Mouse (Mus musculus): ENCODE measurements at regions not wholly inside any gene's neighbourhood (a gene's known extent, or its start where the extent isn't known, plus 50 kb on each side); places are given as distances from the start of the nearest gene placed in this dataset.

- H3K27me3 ChIP-seq (replicated peaks; ENCODE audit: low read depth, poor library complexity, severe bottlenecking), result no peaks in the 10 kb centered on the region
- no peaks in the 10 kb centered on the region for H3K9me3 ChIP-seq
- no peak for DNase-seq (ENCODE audit: low spot score)
- H3K4me3 ChIP-seq, result no peak overlapping the region
- H3K4me1 ChIP-seq, result peaks cover 30% of the 10 kb centered on the region
- no peaks in the 10 kb centered on the region for H3K36me3 ChIP-seq (replicated peaks)
- no peak overlapping the region for H3K27ac ChIP-seq (replicated peaks)
- 77% methylated on average over 10 of the region's 10 CpGs for WGBS
These were observed 507.8 kb upstream of the Atp11b start for GRCm38 (mm10) chr3:35245946-35246665.

DNA sequence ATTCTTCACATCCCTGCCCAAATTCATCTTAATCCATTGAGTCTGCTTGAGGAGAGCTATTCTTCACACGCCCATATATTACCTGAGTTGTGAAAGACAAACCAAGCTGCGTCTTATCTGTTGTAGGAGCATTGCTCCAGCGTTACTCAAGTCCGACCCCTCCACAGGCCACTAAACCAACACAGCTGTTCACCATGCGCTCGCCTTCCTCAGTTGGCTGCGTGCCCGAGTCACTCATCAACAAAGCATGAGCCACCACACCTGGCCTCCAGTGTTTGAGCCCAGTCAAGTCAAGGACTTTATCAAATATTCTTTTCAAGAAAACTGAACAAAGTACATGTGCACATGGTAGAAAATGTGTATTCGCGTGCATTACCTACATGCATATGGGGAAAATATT lies 504.7 kb upstream of the Atp11b start:
- H3K36me3 ChIP-seq (replicated peaks), result no peaks in the 10 kb centered on the region
- H3K9me3 ChIP-seq, result no peaks in the 10 kb centered on the region
- DNase-seq (ENCODE audit: low spot score), result no peak
- H3K4me3 ChIP-seq, result no peak overlapping the region
- WGBS, result 78% methylated on average over 10 of the region's 10 CpGs
- H3K27ac ChIP-seq (replicated peaks), result no peak overlapping the region
- peaks cover 15% of the 10 kb centered on the region for H3K4me1 ChIP-seq
- H3K27me3 ChIP-seq (replicated peaks; ENCODE audit: low read depth, poor library complexity, severe bottlenecking), result no peaks in the 10 kb centered on the region

DNA sequence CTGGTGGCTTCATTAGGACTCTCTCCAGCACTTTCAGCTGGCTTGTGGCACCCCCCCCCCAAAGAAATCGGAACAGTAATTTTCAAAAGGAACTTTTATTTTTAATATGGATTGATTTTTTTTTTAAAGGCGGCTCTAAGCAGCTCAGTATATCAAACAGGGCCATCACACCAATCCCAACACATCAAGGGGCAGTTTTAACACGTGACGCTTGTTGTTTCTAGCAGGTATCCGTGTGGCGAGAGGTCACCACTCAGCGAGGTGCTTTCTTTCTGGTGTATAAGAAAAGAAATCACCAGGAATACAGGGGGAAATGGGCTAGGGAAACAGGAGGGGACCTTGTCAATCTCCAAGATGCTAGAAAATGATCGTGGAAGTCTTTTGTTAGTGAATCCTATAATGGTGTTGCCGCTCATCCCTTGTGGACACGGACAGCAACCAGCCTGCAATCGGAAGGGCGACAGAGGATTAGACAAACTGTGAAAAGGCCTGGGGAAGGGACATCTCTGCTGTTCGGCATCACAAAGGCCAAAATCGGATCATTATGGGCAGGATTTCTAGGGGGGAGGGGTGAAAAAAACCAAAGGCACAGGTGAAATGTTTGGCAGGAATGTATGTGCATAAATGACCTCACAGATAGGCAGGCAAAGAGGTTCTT lies 503.7 kb upstream of the Atp11b start:
- H3K4me1 ChIP-seq, result peaks cover 14% of the 10 kb centered on the region
- H3K36me3 ChIP-seq (replicated peaks), result no peaks in the 10 kb centered on the region
- H3K4me3 ChIP-seq, result no peak overlapping the region
- H3K9me3 ChIP-seq, result no peaks in the 10 kb centered on the region
- WGBS, result 71% methylated on average over 14 of the region's 14 CpGs
- H3K27ac ChIP-seq (replicated peaks), result no peak overlapping the region
- no peak for DNase-seq (ENCODE audit: low spot score)
- no peaks in the 10 kb centered on the region for H3K27me3 ChIP-seq (replicated peaks; ENCODE audit: low read depth, poor library complexity, severe bottlenecking)

DNA sequence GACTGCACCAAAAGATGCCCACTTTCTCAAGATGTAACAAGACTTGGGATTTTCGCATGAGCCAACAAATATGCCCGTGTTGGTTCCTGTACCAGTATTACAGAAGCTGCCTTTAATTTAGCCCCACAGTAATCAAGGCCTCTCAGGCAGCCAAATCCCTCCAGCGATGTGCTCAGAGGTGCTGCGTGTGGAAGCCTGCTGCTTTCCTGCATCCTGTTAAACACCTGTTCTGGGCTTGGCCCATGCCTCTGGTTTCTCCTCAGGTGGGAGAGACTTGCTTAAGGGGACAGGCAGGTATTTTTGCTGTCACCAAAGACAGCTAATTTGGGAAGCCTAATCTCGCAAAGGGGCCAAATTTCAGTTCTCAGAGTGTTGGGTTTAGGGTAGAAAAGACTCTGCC lies 500.0 kb upstream of the Atp11b start:
- Histone ChIP-seq H3K27me3 (replicated peaks; ENCODE audit: low read depth, poor library complexity, severe bottlenecking) (no peaks in the 10 kb centered on the region), H3K4me3 (no peak overlapping the region), H3K9me3 (no peaks in the 10 kb centered on the region), H3K36me3 (replicated peaks) (no peaks in the 10 kb centered on the region), H3K4me1 (peaks cover 4% of the 10 kb centered on the region; the same call in 1 of the 2 replicates), H3K27ac (replicated peaks) (no peak overlapping the region)
- 51% methylated on average over 5 of the region's 5 CpGs for WGBS
- no peak for DNase-seq (ENCODE audit: low spot score)

- H3K4me1 ChIP-seq, result no peaks in the 10 kb centered on the region
- WGBS, result 86% methylated on average over 6 of the region's 6 CpGs
These were observed 493.0 kb upstream of the Atp11b start for GRCm38 (mm10) chr3:35260936-35261335.

GRCm38 (mm10) chr3:35268949-35269348 lies 485.0 kb upstream of the Atp11b start:
- WGBS, result 65% methylated on average over 4 of the region's 4 CpGs

More at GRCm38 (mm10) chr3:35260936-35261335, 493.0 kb upstream of the Atp11b start:
- no peaks in the 10 kb centered on the region for H3K9me3 ChIP-seq
- no peaks in the 10 kb centered on the region for H3K27me3 ChIP-seq (replicated peaks; ENCODE audit: low read depth, poor library complexity, severe bottlenecking)
- no peak overlapping the region for H3K27ac ChIP-seq (replicated peaks)
- DNase-seq (ENCODE audit: low spot score), result no peak
- no peak overlapping the region for H3K4me3 ChIP-seq
- no peaks in the 10 kb centered on the region for H3K36me3 ChIP-seq (replicated peaks)

DNA sequence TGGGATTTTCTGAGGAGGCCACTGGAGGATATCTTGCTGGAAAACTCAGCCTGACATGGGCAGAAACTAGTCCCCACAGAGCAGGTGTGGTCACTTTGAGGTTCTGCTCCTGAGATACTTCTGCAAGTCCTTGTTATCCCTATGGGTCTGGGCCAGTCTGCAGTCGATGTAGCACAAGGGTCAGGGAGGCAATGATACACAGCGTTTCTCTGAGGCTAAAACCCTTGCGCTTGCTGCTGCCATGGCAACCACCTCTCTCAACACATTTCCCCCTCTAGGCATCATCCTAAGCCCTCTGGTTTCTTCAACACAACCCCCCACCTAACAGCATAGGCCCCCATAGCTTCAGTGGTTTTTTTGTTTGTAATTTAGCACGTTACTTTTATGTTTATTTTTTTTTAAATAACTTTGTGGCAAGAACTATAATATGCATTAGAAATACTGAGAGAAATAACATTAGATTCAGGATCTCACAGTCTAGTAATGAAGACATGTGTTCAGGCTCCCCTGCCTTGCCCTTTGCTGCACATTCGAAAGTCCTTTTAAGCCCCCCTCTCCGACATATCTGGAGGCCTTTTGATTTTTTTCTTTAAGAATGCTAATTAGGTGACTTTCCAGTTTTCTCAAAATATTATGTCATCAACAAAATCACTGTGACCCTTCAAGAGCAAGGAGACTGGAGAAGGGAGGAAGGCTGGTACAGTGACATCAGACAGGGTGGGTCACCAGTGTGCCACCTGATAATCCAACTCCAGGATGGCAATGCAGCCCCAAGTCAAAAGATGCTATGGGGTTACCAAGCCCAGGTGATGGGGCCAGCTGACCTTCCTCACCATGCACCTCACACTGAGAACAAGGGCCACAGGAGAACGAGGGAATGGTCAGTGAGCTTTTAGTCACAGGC lies 483.7 kb upstream of the Atp11b start:
- peak; percentile 35 for DNase-seq (ENCODE audit: low spot score)
- Histone ChIP-seq H3K27me3 (replicated peaks; ENCODE audit: low read depth, poor library complexity, severe bottlenecking) (no peaks in the 10 kb centered on the region), H3K4me3 (no peak overlapping the region), H3K27ac (replicated peaks) (no peak overlapping the region), H3K9me3 (no peaks in the 10 kb centered on the region), H3K36me3 (replicated peaks) (no peaks in the 10 kb centered on the region), H3K4me1 (peaks cover 16% of the 10 kb centered on the region)
- WGBS, result 50% methylated on average over 7 of the region's 7 CpGs

More at GRCm38 (mm10) chr3:35268949-35269348, 485.0 kb upstream of the Atp11b start:
- Histone ChIP-seq H3K27me3 (replicated peaks; ENCODE audit: low read depth, poor library complexity, severe bottlenecking) (no peaks in the 10 kb centered on the region), H3K36me3 (replicated peaks) (no peaks in the 10 kb centered on the region), H3K27ac (replicated peaks) (no peak overlapping the region), H3K4me3 (no peak overlapping the region), H3K4me1 (peaks cover 16% of the 10 kb centered on the region), H3K9me3 (no peaks in the 10 kb centered on the region)
- DNase-seq (ENCODE audit: low spot score), result no peak

DNA sequence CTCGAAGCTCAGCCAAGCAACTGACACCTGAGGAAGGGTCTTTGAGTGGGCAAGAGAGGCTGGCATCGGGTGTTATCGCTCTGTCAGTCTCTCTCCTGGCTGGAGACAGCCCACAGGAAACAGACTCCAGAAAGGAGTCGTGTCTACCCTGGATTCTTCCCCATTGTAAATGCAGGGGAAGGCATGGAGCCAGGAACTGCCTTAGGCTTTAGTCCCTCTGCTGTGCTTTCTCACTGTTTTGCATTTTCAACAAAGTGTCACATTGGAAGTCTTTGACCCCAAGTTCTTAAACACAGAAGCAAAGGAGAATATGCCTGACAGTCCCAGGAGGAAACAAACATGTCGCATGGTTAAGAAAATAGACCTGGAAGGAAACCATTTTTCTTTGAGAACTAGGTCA lies 480.4 kb upstream of the Atp11b start:
- Histone ChIP-seq H3K36me3 (replicated peaks) (no peaks in the 10 kb centered on the region), H3K4me3 (no peak overlapping the region), H3K4me1 (peaks cover 13% of the 10 kb centered on the region), H3K9me3 (no peaks in the 10 kb centered on the region), H3K27ac (replicated peaks) (no peak overlapping the region), H3K27me3 (replicated peaks; ENCODE audit: low read depth, poor library complexity, severe bottlenecking) (no peaks in the 10 kb centered on the region)
- WGBS, result 37% methylated on average over 5 of the region's 5 CpGs
- DNase-seq (ENCODE audit: low spot score), result no peak

DNA sequence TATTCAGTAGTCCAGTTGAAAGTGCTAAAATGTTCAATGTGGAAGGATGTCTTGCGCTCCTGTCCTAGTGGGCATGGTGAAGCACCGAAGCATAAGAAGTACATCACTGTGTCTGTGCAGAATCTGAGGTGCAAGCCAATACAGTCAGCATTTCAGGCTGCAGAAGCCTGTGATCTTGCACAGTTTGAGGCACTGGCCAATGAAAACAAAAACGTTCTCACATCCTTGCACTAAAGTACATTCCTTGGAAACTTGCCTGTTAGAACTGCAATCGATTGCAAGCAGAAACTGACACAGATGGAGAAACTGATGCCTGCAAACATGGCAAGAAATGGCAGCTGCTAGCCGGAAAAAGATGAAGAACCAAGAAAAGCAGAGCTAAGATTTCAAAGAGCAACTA lies 472.9 kb upstream of the Atp11b start:
- H3K27me3 ChIP-seq (replicated peaks; ENCODE audit: low read depth, poor library complexity, severe bottlenecking), result no peaks in the 10 kb centered on the region
- 84% methylated on average over 5 of the region's 5 CpGs for WGBS
- H3K9me3 ChIP-seq, result no peaks in the 10 kb centered on the region
- H3K27ac ChIP-seq (replicated peaks), result no peak overlapping the region
- H3K4me1 ChIP-seq, result no peaks in the 10 kb centered on the region
- DNase-seq (ENCODE audit: low spot score), result no peak
- H3K36me3 ChIP-seq (replicated peaks), result no peaks in the 10 kb centered on the region
- no peak overlapping the region for H3K4me3 ChIP-seq

DNA sequence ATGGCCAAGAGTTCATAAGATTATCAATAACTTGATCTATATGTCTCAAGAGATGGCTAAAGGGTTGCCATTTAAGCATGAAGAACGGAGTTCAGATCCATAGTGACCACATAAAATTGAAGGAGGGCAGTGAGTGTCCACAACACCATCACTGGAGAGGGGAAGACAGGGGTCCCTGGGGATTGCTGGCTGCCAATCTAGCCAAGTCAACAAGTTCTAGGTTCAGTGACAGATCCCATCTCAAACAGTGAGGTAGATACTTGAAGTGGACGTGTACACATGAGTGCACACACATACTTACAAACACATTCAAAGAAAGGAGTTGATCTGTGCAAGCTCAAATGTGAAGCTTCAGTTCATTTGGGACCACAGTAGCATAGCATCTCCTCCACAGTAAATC lies 471.8 kb upstream of the Atp11b start:
- DNase-seq (ENCODE audit: low spot score), result no peak
- Histone ChIP-seq H3K4me3 (no peak overlapping the region), H3K27me3 (replicated peaks; ENCODE audit: low read depth, poor library complexity, severe bottlenecking) (no peaks in the 10 kb centered on the region), H3K36me3 (replicated peaks) (no peaks in the 10 kb centered on the region), H3K9me3 (no peaks in the 10 kb centered on the region), H3K27ac (replicated peaks) (no peak overlapping the region), H3K4me1 (no peaks in the 10 kb centered on the region)
- WGBS, result 85% methylated on average over 2 of the region's 2 CpGs

- no peak for DNase-seq (ENCODE audit: low spot score)
- H3K27ac ChIP-seq (replicated peaks), result no peak overlapping the region
- H3K4me1 ChIP-seq, result no peaks in the 10 kb centered on the region
- H3K36me3 ChIP-seq (replicated peaks), result no peaks in the 10 kb centered on the region
- WGBS, result 88% methylated on average over 1 of the region's 1 CpGs
- H3K27me3 ChIP-seq (replicated peaks; ENCODE audit: low read depth, poor library complexity, severe bottlenecking), result no peaks in the 10 kb centered on the region
- no peaks in the 10 kb centered on the region for H3K9me3 ChIP-seq
- no peak overlapping the region for H3K4me3 ChIP-seq
These were observed 459.1 kb upstream of the Atp11b start for GRCm38 (mm10) chr3:35294771-35295170.

- WGBS, result 70% methylated on average over 4 of the region's 4 CpGs
- no peak for DNase-seq (ENCODE audit: low spot score)
- no peaks in the 10 kb centered on the region for H3K36me3 ChIP-seq (replicated peaks)
These were observed 458.2 kb upstream of the Atp11b start for GRCm38 (mm10) chr3:35295746-35296145.

More at GRCm38 (mm10) chr3:35295746-35296145, 458.2 kb upstream of the Atp11b start:
- no peak overlapping the region for H3K27ac ChIP-seq (replicated peaks)
- no peaks in the 10 kb centered on the region for H3K9me3 ChIP-seq
- H3K4me3 ChIP-seq, result no peak overlapping the region
- no peaks in the 10 kb centered on the region for H3K27me3 ChIP-seq (replicated peaks; ENCODE audit: low read depth, poor library complexity, severe bottlenecking)
- no peaks in the 10 kb centered on the region for H3K4me1 ChIP-seq
